Mouse (Mus musculus) myocyte (in vitro differentiated cells): Measurements from ENCODE around the gene Kif13a.

Experiments used
- MYOD1 ChIP-seq, 3 experiments: IDR thresholded peaks; one replicate each; pipeline ENCODE4 v1.6.1; 2011; ENCODE audit warnings: control low read depth in 2 of 3, low read depth in 2 of 3, mild to moderate bottlenecking in 2 of 3, moderate library complexity in 1 of 3; ENCODE audit not compliant: insufficient read length in 2 of 3, control insufficient read depth in 1 of 3
- POLR2A ChIP-seq: IDR thresholded peaks from one replicate; pipeline ENCODE4 v1.6.1; 2011; ENCODE audit warnings: low read depth, mild to moderate bottlenecking, control low read depth, moderate library complexity; ENCODE audit not compliant: insufficient read length
- USF1 ChIP-seq: IDR thresholded peaks from one replicate; pipeline ENCODE4 v1.6.1; 2011; ENCODE audit warnings: low read depth, mild to moderate bottlenecking, control low read depth, moderate library complexity

GRCm38 (mm10) chr13:46819729-46820223 is 109.9 kb downstream of the Kif13a start:
- TF ChIP-seq POLR2A (no peak), MYOD1 (IDR thresholded peaks at IDR 0.05; ENCODE audit: control insufficient read depth in 1 of 3, insufficient read length in 2 of 3, low read depth in 2 of 3) (no peak), USF1 (no peak)
